Mouse (Mus musculus) bone marrow, adult 2 months (tissue): ENCODE data around the gene Polr1a.

Experiments used
- CTCF ChIP-seq: fragments of 200-500 bp; IDR thresholded peaks from 2 replicates; pipeline ENCODE4 v1.5.1; 2011; ENCODE audit warnings: low read length, control low read depth; ENCODE audit not compliant: control insufficient read depth, insufficient read depth
- POLR2A ChIP-seq: fragments of 200-500 bp; IDR thresholded peaks from 2 replicates; pipeline ENCODE4 v1.6.1; 2011; ENCODE audit warnings: low read depth, mild to moderate bottlenecking, control low read depth, low read length, borderline replicate concordance; ENCODE audit not compliant: control insufficient read depth

DNA sequence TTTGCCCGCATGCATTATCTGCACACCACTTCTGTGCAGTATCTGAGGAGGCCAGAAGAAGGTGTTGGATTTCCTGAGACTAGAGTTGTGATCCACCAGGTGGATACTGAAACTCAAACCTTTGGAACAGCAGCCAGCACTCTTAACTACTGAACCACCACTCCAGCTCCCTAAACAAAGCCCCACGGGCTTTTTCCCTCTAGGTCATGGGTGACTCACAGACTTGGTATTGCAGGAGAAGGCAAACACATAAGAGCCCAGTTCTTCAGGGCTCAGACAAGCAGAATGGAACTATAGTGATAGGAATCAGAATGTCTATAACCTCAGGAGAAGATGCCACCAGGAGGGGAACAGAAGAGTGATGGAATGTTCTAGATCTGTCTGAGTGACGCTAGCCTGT, 86.2 kb downstream of the Polr1a start:
- no peak for TF ChIP-seq CTCF
- no peak for TF ChIP-seq POLR2A
